In genomic region chr16:64878611-64879132, GRCm38 (mm10) we compare ENCODE assay signal across 19 mouse cellular contexts. TPM values are rescaled to one million over a fixed set of nuclear protein-coding genes. Genes with fewer than 3 reads are reported as not detected.
DNase-seq lines count a peak whose midpoint lies in the region; ATAC-seq and TF ChIP-seq lines count a peak whose summit lies in the region.
"Had no signal": no experiment of that assay in that cellular context is flagged by ENCODE, and none has a peak within 500 bp of the region (broad histone marks: within the 10 kb centered on the region; RNA-seq: fewer than 3 reads in every experiment).

No protein-coding gene starts in this region.

- H3K36me3 ChIP-seq in liver, adult 2 months (ENCODE audit: control insufficient read depth, insufficient read depth, low read length), result no peaks in the 10 kb centered on the region
- H3K36me3 ChIP-seq in liver, embryonic 11.5 days (ENCODE audit: control insufficient read depth, insufficient read depth, low read length), result no peaks in the 10 kb centered on the region
- no peaks in the 10 kb centered on the region for H3K36me3 ChIP-seq in midbrain, embryonic 13.5 days
- H3K36me3 ChIP-seq: heart, embryonic 13.5 days; limb, embryonic 12.5 days; midbrain, embryonic 12.5 days; neural tube, embryonic 13.5 days had no signal

- 0 out of 2 replicates have a peak, but pooled peaks have one; percentile 1 for TF ChIP-seq CTCF in liver, adult 2 months (IDR thresholded peaks at IDR 0.05; ENCODE audit: low read depth, low read length)

- H3K27me3 ChIP-seq in liver, adult 2 months (ENCODE audit: control insufficient read depth, insufficient read depth, low read length), result no peaks in the 10 kb centered on the region
- H3K27me3 ChIP-seq in liver, embryonic 11.5 days (replicated peaks; ENCODE audit: control insufficient read depth, insufficient read depth, low read length), result no peaks in the 10 kb centered on the region
- H3K27me3 ChIP-seq in midbrain, embryonic 13.5 days, result no peaks in the 10 kb centered on the region
- H3K27me3 ChIP-seq: heart, embryonic 13.5 days; limb, embryonic 12.5 days; midbrain, embryonic 12.5 days; neural tube, embryonic 13.5 days had no signal

- H3K79me2 ChIP-seq in liver, adult 2 months (ENCODE audit: control insufficient read depth, insufficient read depth, low read length), result no peaks in the 10 kb centered on the region

- no peak for TF ChIP-seq POLR2A in liver, adult 2 months (IDR thresholded peaks at IDR 0.05; ENCODE audit: extremely low read depth, insufficient read depth, low read length)

- peak; percentile 26 for DNase-seq in CD4-positive, CD25-positive, alpha-beta regulatory T cell, adult 2 months (ENCODE audit: low read depth, low spot score)
- DNase-seq in liver, adult 2 months (ENCODE audit: extremely low read depth, low read depth, low spot score), result no peak
- no peak for DNase-seq in liver, embryonic 11.5 days (ENCODE audit: low spot score)
- DNase-seq in 416B (ENCODE audit: low read depth), result peak; percentile 57
- DNase-seq in R1 (ENCODE audit: low read depth, low spot score), result peak; percentile 36
- no peak for DNase-seq in thymus, postnatal 10 days (ENCODE audit: low spot score in 2 of 2)
- DNase-seq: adrenal gland, postnatal 14 days; cerebellum, adult 11 months; cerebellum, postnatal 14 days; embryo, embryonic 11 days; thymus, postnatal 36 days had no signal

- no peaks in the 10 kb centered on the region for H3K9me3 ChIP-seq in liver, embryonic 11.5 days (ENCODE audit: control insufficient read depth, low read length)
- no peaks in the 10 kb centered on the region for H3K9me3 ChIP-seq in midbrain, embryonic 13.5 days
- H3K9me3 ChIP-seq: heart, embryonic 13.5 days; limb, embryonic 12.5 days; midbrain, embryonic 12.5 days; neural tube, embryonic 13.5 days had no signal

- no peak overlapping the region for H3K9ac ChIP-seq in liver, adult 2 months (ENCODE audit: low read depth, low read length)
- H3K9ac ChIP-seq in liver, embryonic 11.5 days (ENCODE audit: low read depth, low read length), result no peak overlapping the region
- no peak overlapping the region for H3K9ac ChIP-seq in midbrain, embryonic 13.5 days (replicated peaks)
- H3K9ac ChIP-seq: heart, embryonic 13.5 days; hindbrain, embryonic 14.5 days; limb, embryonic 12.5 days; midbrain, embryonic 12.5 days; neural tube, embryonic 13.5 days had no signal

- no peak overlapping the region for H3K27ac ChIP-seq in liver, adult 2 months (replicated peaks; ENCODE audit: insufficient read depth, low read depth, low read length)
- no peak overlapping the region for H3K27ac ChIP-seq in liver, embryonic 11.5 days (ENCODE audit: low read depth, low read length)
- H3K27ac ChIP-seq in midbrain, embryonic 13.5 days, result no peak overlapping the region
- H3K27ac ChIP-seq: heart, embryonic 13.5 days; hindbrain, embryonic 14.5 days; limb, embryonic 12.5 days; midbrain, embryonic 12.5 days; neural tube, embryonic 13.5 days had no signal

- 89% methylated on average over 3 of the region's 3 CpGs for WGBS in liver, adult 2 months
- 83% methylated on average over 3 of the region's 3 CpGs for WGBS in liver, embryonic 11.5 days
- 90% methylated on average over 3 of the region's 3 CpGs for WGBS in midbrain, embryonic 13.5 days

- no peak overlapping the region for H3K4me2 ChIP-seq in liver, embryonic 11.5 days
- no peak overlapping the region for H3K4me2 ChIP-seq in midbrain, embryonic 13.5 days (replicated peaks)
- H3K4me2 ChIP-seq: heart, embryonic 13.5 days; hindbrain, embryonic 14.5 days; limb, embryonic 12.5 days; midbrain, embryonic 12.5 days; neural tube, embryonic 13.5 days had no signal

- no peak for ATAC-seq in CD4-positive, CD25-positive, alpha-beta regulatory T cell, adult 4 months
- ATAC-seq in liver, embryonic 11.5 days (replicated peaks; ENCODE audit: low FRiP score), result no peak
- ATAC-seq in midbrain, embryonic 13.5 days, result no peak
- ATAC-seq: forebrain, embryonic 16.5 days had no signal

- no peaks in the 10 kb centered on the region for H3K4me1 ChIP-seq in liver, adult 2 months (ENCODE audit: control insufficient read depth, insufficient read depth, low read length)
- no peaks in the 10 kb centered on the region for H3K4me1 ChIP-seq in liver, embryonic 11.5 days (replicated peaks; ENCODE audit: control insufficient read depth, insufficient read depth, low read length)
- H3K4me1 ChIP-seq in midbrain, embryonic 13.5 days (replicated peaks), result peaks cover 2% of the 10 kb centered on the region; the same call in 1 of the 2 replicates
- H3K4me1 ChIP-seq: limb, embryonic 12.5 days had no signal

- no peak overlapping the region for H3K4me3 ChIP-seq in liver, adult 2 months (ENCODE audit: insufficient read depth, low read depth, low read length)
- no peak overlapping the region for H3K4me3 ChIP-seq in liver, embryonic 11.5 days (ENCODE audit: low read depth, low read length)
- H3K4me3 ChIP-seq in midbrain, embryonic 13.5 days (replicated peaks), result no peak overlapping the region
- H3K4me3 ChIP-seq: heart, embryonic 13.5 days; limb, embryonic 12.5 days; midbrain, embryonic 12.5 days; neural tube, embryonic 13.5 days had no signal

RNA-seq across cellular contexts. Expression of gene Cggbp1, which starts 26.9 kb away (rescaled TPM):
- 10 to 100 TPM; 24.4 to 41.1 TPM for polyA plus RNA-seq in CD4-positive, CD25-positive, alpha-beta regulatory T cell, adult 4 months (2017; shearing (Covaris generic))
- total RNA-seq in liver, adult 2 months (2014; rRNA removed), result 29.5 and 32.2 TPM in 2 replicates
- polyA plus RNA-seq in liver, adult 2 months (2012; rRNA removed), result 6.7 and 7.0 TPM in 2 replicates
- 58.3 and 67.7 TPM in 2 replicates for polyA plus RNA-seq in liver, embryonic 11.5 days (2014; fragmentation: Nextera tagmentation; extraction: Ambion mirVana)
- 78.9 and 84.5 TPM in 2 replicates for polyA plus RNA-seq in midbrain, embryonic 13.5 days (2015; fragmentation: Nextera tagmentation; extraction: Ambion mirVana)

RNA-seq across cellular contexts. Expression of gene Zfp654, which starts 27.2 kb away (rescaled TPM):
- polyA plus RNA-seq in CD4-positive, CD25-positive, alpha-beta regulatory T cell, adult 4 months (2017; shearing (Covaris generic)), result 10 to 100 TPM in 1 of 2 experiments, 1 to 10 TPM in 1; 6.1 to 10.7 TPM
- total RNA-seq in liver, adult 2 months (2014; rRNA removed), result 9.0 and 9.7 TPM in 2 replicates
- 0.65 TPM in 2 replicates for polyA plus RNA-seq in liver, adult 2 months (2012; rRNA removed)
- polyA plus RNA-seq in liver, embryonic 11.5 days (2014; fragmentation: Nextera tagmentation; extraction: Ambion mirVana), result 7.3 and 7.8 TPM in 2 replicates
- 6.2 and 6.8 TPM in 2 replicates for polyA plus RNA-seq in midbrain, embryonic 13.5 days (2015; fragmentation: Nextera tagmentation; extraction: Ambion mirVana)

Comparison
In these comparisons a context has a peak if more than half of its experiments do, and no peak if none do; other contexts are left out.
1. DNase-seq: peak in CD4-positive, CD25-positive, alpha-beta regulatory T cell, adult 2 months (single experiment), 416B (single experiment) and R1 (single experiment); none in liver, adult 2 months (single experiment), liver, embryonic 11.5 days (single experiment) and thymus, postnatal 10 days (0 of 2).